Mouse (Mus musculus): ENCODE data around the gene Epgn. TPM values are rescaled to one million over a fixed set of nuclear protein-coding genes. Genes with fewer than 3 reads are reported as not detected.

Epgn gene
- 0.12 and 0.15 TPM in 2 replicates for polyA plus RNA-seq (2012; rRNA removed)

DNA sequence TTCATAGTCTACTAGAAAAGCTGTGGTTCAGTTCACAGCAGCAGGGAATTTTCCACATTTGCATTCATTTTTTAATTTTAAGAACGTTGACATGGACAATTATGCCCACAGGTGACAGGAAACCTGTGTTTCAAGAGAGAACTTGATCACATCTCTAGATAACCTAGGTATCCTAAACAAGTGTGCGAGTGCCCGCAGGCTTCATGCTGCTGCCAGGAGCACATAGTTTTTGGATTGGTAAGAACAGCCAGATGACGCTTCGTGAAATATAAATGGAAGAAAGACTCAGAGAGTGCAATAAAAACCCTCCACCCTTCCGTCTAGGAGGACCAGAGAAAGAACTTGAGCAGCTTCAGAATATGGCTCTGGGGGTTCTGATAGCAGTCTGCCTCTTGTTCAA, at the start of gene Epgn:
Epgn (plus strand) TSS at position 301 of the 400 bp plus-strand sequence.
- DNase-seq (ENCODE audit: low spot score), result no peak

DNA sequence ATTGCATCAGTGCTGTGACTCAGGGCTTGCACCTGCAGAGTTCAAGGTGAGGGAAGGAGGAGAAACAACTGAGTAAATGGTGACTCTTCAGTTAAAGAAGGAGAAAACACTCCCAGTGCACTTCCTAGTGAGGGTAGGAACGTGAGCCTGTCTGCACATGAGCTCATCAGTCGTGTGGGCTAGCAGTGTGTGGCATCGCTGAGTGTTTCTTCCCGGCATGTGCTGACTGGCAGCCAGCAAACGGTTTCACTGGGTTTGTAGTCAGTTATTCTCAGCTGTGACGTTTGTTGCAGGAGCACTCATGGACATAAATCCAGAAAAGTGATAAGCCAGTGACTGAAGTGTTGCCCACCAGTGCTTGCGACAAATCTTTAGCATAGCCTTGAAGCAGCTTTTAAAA, 47.0 kb upstream of the Epgn start:
- no peak for DNase-seq (ENCODE audit: low spot score)

DNA sequence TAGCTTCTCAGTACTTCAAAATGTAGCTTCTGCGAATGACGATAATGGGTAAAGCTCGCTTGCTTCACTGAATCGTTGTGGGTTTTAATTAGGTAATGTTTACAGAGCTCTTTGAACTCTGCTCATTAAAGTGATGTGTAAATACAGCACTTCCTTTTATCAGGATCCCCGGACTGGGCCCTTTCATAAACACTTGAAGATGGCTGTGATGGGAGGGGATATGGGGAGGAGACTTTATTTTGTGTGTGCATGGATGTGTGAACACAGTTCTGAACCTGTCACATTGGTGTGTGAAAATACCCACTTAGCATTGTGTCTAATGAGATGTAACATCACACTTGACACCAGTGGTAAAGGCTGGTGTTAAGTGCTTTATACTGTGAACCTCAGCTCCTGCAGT, 39.7 kb upstream of the Epgn start:
- DNase-seq (ENCODE audit: low spot score), result no peak

DNA sequence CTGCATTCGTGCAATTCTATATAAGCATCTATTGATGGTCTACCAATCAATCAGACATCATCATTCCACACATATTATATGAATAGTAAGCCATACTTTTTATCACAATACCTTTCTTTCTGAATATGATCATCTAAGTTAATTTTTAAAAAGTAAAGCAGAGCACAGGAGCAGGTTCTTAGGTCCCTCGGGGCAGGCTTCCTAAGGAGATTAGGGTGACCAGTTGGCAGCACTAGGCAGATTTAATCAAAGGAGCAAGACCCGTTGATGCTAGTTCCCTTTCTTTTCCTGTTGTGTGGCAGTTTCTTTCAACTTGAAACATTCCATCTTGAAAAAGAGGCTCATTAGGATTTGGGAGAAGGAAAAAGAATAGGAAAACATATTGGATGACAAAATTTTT, 39.1 kb upstream of the Epgn start:
- DNase-seq (ENCODE audit: low spot score), result no peak

DNA sequence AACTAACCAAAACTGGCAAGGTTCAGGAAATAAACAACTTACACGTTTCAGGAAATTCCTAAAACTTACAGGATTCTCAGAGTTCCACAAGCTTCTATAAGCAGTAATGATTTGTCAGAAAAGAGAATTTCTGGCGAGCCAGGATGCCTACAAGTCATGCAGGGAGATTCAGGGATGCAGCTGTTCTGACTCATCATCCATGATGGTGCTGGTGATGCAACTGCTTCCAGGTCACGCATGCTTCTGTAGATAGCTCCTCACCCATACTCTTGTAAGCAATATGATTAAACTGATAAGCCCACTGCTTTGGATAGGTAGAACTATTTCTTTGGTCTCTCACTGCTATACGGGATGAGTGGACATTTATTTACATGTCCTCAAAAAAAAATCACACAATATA, 38.7 kb upstream of the Epgn start:
- no peak for DNase-seq (ENCODE audit: low spot score)

DNA sequence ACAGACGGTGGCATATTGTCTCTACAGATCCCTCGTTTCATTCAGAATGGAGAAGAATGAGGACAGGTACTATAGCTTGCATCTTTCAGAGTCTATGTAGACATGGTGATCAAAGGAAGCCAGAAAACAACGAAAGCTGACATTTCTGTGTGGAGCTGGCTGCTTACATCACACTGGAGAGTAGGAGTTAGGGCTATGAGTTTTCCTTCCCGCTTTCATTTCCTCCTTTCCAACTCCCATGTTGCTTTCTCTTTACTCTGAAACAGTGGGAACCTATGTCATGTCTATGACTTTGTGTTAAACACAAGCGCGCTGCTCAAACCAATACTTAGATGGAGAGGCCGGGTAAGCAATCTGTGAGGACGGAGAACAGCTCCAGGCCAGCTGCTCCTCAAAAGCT, 27.3 kb upstream of the Epgn start:
- DNase-seq (ENCODE audit: low spot score), result no peak

DNA sequence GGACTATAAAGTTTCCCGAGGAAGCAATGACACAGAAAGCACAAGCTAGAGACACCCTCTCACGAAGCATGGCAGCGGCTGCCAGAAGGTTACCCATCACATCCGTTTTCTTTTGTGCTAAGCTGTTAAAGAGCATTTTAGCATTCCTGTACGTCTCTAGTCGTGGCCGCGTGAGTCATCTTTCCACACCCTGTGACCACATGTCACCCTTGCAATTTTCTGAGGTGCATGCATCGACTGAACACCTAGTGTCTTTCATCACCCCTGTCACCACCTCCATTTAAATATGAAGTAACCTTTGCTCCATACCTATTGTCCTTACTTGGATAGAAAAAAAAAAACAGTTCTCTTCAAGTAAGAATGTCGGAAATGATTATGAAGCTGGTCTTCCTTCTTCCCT, 12.0 kb upstream of the Epgn start:
- DNase-seq (ENCODE audit: low spot score), result no peak

DNA sequence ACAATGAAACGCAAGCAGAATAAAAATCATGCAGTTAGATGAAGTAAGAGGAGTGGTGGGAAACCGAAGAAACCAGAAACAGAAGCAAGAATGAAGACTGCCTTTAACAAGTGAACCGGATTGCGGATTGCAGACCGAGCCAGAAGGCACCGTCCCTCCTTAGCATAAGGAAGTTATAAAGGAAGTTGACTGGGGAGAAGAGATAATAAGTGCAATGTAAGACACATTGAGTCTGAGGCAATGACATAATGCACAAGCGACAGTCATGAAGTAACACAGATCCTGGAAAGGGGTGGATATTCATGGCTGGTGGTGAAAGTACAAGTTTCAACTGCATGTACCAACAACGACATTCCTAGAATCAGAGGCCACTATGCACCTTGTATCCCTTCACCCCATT, 4.2 kb upstream of the Epgn start:
- no peak for DNase-seq (ENCODE audit: low spot score)

DNA sequence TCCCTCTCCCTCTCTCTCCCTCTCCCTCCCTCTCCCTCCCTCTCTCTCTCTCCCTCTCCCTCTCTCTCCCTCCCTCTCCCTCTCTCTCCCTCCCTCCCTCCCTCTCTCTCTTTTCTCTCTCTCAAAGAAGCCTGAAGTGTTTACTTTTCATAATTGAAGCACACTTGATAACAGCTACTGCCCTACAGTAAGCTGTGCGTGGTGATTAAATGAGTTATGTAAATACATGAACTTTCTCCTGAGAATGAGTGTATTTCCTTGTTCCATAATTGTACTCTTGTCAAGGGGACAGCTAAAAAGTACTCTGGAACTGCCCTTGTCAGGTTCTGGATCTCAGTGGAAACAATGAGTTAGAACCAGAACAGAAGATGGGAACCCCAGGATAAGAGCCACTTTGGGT, 576 bp downstream of the Epgn start:
- DNase-seq (ENCODE audit: low spot score), result no peak

DNA sequence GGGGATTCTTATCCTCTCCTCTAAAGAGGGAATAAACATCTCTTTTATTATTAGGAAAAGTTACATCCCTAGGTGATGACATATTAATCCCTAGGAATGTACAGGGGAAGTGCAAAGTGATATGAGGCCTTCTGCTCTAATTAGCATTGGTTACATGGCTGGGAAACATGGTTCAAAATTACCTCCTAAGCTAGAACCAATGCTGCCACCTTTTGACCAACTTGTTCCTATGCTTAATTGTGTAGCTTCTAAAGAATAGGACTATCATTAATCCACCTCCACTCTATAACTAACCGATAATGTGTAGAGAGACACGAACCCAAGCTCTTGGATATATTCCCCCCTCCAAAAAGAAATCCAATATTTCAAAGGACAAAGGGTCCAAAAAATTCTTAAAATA, 3.4 kb downstream of the Epgn start:
- DNase-seq (ENCODE audit: low spot score), result no peak

DNA sequence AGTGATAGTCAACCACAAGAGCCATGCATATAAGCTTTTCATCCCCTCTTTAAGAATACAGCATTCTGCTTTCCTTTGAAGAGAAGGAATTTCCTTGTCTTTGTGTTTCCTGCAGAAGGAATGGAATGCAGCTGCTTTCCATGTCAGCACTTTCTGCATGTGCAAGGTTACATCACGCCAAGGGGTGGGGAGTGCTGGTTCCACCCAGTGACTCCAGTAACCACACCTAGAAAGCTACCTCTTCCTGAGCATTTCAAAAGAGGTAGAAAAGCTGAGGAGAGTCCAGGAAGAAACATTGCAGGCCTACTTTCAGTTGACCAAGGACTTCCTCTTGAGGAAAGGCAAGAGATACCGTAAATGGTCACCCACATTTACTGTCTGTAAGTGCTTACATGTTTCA, 8.1 kb downstream of the Epgn start:
- no peak for DNase-seq (ENCODE audit: low spot score)

DNA sequence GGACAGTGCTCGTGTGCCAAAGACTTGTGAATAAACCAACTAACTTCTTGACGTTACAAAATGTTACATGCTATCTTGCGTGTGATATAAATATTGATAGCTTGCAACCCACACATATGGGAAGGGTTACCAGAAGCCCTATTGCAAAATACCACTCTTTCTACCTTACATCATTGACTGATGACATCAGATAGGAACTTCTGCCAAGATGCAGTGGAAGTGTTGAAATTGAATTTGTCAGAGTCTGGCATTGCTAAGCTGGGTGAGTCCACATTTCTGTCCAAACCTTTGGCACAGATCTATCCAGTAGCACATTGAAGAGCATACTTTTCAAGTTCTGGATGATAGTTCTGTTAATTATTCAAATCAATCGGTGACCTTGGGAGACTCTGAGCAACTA, 9.4 kb downstream of the Epgn start:
- DNase-seq (ENCODE audit: low spot score), result no peak

DNA sequence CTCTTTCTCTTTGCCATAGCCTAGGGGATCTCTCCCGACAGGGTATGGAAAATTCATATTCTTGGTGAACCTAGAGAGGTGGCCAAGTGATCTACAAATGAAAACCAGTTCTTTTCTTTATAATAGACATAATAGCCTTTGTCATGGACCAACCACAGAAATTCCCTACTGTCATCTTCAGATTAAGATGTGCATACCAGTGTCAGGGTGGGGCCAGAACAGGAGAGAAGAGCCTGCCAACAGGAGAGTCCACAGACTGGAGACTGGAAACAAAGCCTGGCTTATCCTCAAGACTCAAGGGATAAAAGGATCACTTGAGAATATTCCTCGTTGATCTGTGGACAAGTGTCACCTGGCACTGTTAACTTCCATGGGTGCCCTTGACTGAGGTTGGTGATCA, 10.5 kb downstream of the Epgn start:
- DNase-seq (ENCODE audit: low spot score), result no peak

DNA sequence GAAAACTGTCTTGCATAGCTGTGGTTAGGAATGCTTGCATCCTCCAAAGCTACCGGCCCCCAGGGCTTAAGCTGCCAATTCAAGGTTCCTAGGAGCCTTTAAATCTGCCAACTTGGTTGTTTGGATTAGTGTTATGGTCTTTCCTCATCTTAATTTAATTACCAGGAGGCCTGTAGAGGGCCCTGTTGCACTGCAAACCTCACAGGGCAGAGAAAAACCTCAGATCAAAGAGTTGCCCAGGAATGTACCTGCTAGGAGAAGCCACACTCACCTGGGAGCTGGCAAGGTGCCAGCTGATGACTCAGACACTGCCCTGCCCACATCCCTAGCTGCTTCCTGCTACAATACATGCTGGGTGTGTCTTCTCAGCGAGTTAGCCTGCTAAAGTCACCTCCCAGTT, 11.3 kb downstream of the Epgn start:
- DNase-seq (ENCODE audit: low spot score), result peak; percentile 52

DNA sequence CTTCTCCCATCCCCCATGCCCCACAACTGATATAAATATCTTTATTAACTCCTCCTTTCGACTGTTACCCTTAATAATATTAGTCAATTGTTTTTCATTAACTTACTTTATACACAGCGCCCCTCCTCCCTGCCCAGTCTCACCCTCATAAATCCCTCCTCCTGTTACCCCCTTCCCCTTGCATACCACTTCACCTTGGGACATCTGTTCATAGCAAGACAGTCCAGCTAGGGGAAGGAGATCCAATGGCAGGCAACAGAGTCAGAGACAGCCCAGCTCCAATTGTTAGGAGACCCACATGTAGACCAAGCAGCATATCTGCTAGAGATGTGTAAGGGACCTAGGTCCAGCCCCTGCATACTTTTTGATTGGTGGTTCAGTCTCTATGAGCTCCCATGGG, 11.7 kb downstream of the Epgn start:
- no peak for DNase-seq (ENCODE audit: low spot score)

DNA sequence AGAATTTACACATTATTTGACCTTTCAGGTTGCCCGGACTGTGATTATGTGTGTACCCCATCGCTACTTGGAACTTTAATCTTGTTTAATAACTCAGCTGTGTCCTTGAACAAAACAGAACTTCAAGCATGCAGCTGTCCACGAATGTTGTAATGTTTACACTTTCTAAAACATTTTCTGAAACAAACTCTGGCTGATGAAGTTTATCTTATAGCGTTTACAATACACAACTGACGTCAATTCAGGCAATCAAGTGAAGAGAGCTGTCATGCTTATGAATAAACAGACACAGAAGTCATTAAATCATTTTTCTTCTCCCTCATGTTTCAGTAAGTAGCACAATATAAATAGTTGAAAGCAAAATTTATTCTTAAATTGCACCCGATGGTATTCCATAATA, 20.7 kb downstream of the Epgn start:
- no peak for DNase-seq (ENCODE audit: low spot score)

DNA sequence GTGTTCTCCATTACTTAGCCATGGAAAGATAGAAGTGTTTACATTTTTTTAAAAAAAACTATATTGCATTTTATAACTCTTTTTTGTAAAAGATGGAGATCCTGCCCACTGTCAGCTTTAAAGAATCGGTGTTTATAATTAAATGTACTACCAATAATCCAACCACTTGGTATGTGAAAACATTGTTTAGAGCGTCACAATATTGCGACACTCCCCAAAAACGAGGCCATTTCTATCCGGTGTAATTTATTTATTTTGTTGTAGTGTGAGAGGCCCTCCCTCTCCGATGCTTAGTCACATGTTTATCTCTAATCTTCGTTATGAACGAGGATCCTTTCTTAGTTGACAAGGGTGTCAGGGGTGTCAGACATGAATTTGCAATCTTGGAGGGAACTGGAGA, 21.1 kb downstream of the Epgn start:
- DNase-seq (ENCODE audit: low spot score), result no peak

DNA sequence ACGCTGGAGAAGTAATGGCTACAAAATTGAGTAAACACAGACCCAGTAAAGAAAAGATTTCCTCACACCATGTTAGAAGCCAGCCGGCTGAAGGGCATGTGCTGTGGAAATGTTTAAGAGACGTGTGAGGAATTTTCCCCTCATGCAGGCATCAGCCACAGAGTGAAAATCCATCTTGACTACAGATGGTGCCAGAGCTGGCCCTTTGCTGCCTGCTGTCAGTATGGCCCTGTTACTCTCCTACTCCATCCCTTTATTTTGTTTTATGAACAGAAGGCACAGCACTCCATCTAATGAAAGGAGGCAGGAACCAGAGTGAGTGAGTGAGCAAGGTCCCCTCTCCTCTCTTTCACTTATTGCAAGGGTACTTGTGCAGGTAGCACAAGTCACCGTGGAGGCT, 45.1 kb downstream of the Epgn start:
- DNase-seq (ENCODE audit: low spot score), result no peak

DNA sequence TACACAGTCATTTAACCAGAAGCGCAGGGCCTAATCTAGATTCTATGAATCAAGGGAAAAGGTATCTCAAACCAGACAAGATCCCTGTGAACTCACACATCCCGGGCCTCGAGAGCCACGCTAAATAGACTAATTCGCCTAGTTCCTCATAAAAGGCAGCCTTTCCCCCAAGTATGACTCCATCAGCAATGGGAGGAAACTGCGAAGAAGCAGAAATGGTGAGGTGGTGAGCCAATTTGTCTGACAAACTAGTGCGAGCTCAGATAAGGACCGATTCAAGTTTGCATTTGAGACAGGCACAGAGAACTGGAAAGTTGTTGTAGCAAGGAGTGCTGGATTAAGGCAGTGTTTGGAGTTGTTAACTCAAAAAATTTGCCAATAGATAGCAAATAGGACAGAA, 46.4 kb downstream of the Epgn start:
- DNase-seq (ENCODE audit: low spot score), result no peak

DNA sequence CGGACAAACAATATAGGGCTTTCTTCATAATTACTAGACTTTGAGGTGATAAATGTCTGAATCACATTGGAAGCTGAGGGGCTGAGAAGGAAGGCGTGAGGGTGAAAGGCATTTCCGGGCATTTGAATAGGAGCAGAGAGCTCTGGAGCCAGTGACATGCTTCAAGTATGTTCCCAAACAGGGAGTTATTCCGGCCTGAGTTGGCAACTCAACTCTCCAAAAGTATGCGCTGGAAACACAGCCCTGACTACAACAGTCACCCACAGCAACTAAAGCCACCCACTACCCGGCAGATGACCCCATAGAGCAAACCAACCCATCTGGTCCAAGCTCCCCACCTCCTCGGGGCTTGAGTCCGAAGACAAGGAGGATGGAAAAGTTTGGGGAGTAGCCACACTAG, 46.8 kb downstream of the Epgn start:
- no peak for DNase-seq (ENCODE audit: low spot score)

DNA sequence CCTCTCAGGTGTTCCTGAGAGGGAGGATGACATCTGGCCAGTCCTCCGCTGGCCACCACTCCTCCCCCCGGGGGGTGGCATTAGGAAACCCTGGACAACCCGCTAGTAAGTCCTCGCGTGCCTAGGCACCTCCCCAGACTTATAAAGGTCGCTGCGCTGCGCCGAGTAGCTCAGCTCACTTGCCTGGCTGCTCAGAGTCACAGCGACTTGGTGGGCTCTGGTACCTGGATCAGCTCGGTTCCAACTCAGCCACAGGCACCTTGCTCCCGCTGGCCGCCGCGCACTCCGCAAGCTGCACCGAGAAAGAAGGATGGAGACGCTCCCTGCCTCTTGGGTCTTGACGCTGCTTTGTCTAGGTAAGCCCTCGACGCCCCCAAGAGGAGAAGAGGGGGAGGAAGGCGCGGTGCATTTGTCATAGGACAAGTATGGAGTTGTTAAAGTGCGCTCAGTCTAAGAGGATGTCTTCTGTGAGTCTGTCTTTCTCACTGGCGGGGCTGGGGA, 47.2 kb downstream of the Epgn start, which contains the start of gene Ereg:
Ereg (plus strand) TSS at position 173 of the 501 bp plus-strand sequence.
- no peak for DNase-seq (ENCODE audit: low spot score)

DNA sequence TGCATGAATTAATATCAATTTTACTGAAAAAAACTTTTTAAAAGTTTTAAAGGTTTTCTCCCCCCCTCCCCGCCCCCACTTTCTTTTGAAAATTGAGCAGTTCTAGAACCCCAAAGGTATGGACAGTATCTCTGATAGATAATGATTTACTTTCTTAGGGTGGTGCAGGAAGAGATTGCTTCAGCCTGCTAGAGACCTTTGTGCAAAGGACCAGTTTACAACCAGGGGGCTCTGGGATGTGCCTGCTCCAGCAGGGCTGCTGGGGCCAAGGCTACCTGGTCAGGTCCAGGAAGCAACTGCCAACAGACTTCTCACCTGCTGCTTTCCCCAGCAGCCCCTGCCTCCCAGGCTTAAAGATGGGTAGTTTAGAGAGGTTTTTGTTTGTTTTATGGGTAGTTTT, 47.8 kb downstream of the Epgn start:
- DNase-seq (ENCODE audit: low spot score), result no peak

DNA sequence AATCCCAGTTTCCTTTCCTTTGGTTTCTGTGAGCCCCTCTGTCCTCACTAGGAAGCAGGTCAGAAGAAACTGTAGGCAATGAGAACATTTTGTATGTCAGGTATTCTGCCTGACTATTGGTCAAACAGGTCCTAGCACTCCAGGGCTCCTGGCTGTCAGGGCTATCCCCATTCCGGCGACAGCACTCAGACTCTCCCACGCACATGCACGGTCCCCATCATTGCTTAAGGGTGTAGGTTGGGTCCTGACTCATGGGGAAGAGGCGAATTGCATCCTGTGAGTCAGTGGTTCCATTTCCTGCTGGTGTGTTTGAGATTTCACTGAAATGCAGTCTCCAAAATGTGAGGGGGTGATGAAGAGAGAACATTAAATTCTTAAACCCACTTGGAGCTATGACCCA, 55.8 kb downstream of the Epgn start:
- no peak for DNase-seq (ENCODE audit: low spot score)

Data from urinary bladder, adult 2 months (tissue).